Mouse (Mus musculus): Measurements from ENCODE around the gene Slc7a5. TPM values are rescaled to one million over a fixed set of nuclear protein-coding genes. Genes with fewer than 3 reads are reported as not detected.
A peak's percentile ranks its signal among the peaks of the same experiment; 100 is the strongest.

Gene Slc7a5
- 37.3 and 38.1 TPM in 2 replicates for polyA plus RNA-seq (2014; fragmentation: Nextera tagmentation; extraction: Ambion mirVana)

GRCm38 (mm10) chr8:121907587-121908248, at the start of gene Slc7a5:
Gene Slc7a5 (minus strand): TSS chr8:121907694.
- peak within 1 kb of the TSS; percentile 78 for H3K4me3 ChIP-seq (ENCODE audit: low read depth, low read length)
- peak within 1 kb of the TSS; percentile 95 for H3K4me2 ChIP-seq (ENCODE audit: low read depth)
- no peak within 1 kb of the TSS for H3K27ac ChIP-seq (ENCODE audit: low read depth, low read length)
- no peaks in the 10 kb centered on the region for H3K36me3 ChIP-seq (ENCODE audit: control insufficient read depth, insufficient read depth, low read length)
- H3K9me3 ChIP-seq (ENCODE audit: control insufficient read depth, low read length): no peaks in the 10 kb centered on the region
- H3K9ac ChIP-seq (ENCODE audit: low read length): peak within 1 kb of the TSS; percentile 75
- H3K4me1 ChIP-seq (ENCODE audit: control insufficient read depth, insufficient read depth, low read length): peaks cover 13% of the 10 kb centered on the region
- DNase-seq (ENCODE audit: low spot score): peak; percentile 98
- no peaks in the 10 kb centered on the region for H3K27me3 ChIP-seq (ENCODE audit: control insufficient read depth, insufficient read depth, low read length)
- WGBS: 0% methylated on average over 54 of the region's 61 CpGs
- ATAC-seq (ENCODE audit: insufficient read depth, low FRiP score, low TSS enrichment): peak; percentile 87

GRCm38 (mm10) chr8:121955825-121956500, 48.5 kb upstream of the Slc7a5 start:
- DNase-seq (ENCODE audit: low spot score): no peak
- 86% methylated on average over 1 of the region's 1 CpGs for WGBS

GRCm38 (mm10) chr8:121954981-121955555, 47.6 kb upstream of the Slc7a5 start:
- no peak for DNase-seq (ENCODE audit: low spot score)
- H3K4me1 ChIP-seq (ENCODE audit: control insufficient read depth, insufficient read depth, low read length): peaks cover 11% of the 10 kb centered on the region

More at GRCm38 (mm10) chr8:121955825-121956500, 48.5 kb upstream of the Slc7a5 start:
- Histone ChIP-seq H3K36me3 (ENCODE audit: control insufficient read depth, insufficient read depth, low read length) (no peaks in the 10 kb centered on the region), H3K27me3 (ENCODE audit: control insufficient read depth, insufficient read depth, low read length) (no peaks in the 10 kb centered on the region), H3K27ac (ENCODE audit: low read depth, low read length) (no peak overlapping the region), H3K9me3 (ENCODE audit: control insufficient read depth, low read length) (no peaks in the 10 kb centered on the region), H3K9ac (ENCODE audit: low read length) (no peak overlapping the region), H3K4me1 (ENCODE audit: control insufficient read depth, insufficient read depth, low read length) (peaks cover 11% of the 10 kb centered on the region), H3K4me2 (ENCODE audit: low read depth) (no peak overlapping the region), H3K4me3 (ENCODE audit: low read depth, low read length) (no peak overlapping the region)
- no peak for ATAC-seq (ENCODE audit: insufficient read depth, low FRiP score, low TSS enrichment)

GRCm38 (mm10) chr8:121953821-121954545, 46.5 kb upstream of the Slc7a5 start:
- Histone ChIP-seq H3K27me3 (ENCODE audit: control insufficient read depth, insufficient read depth, low read length) (no peaks in the 10 kb centered on the region), H3K9ac (ENCODE audit: low read length) (no peak overlapping the region), H3K4me2 (ENCODE audit: low read depth) (no peak overlapping the region), H3K4me3 (ENCODE audit: low read depth, low read length) (no peak overlapping the region), H3K9me3 (ENCODE audit: control insufficient read depth, low read length) (no peaks in the 10 kb centered on the region), H3K4me1 (ENCODE audit: control insufficient read depth, insufficient read depth, low read length) (peaks cover 15% of the 10 kb centered on the region), H3K36me3 (ENCODE audit: control insufficient read depth, insufficient read depth, low read length) (no peaks in the 10 kb centered on the region), H3K27ac (ENCODE audit: low read depth, low read length) (no peak overlapping the region)
- WGBS: 72% methylated on average over 3 of the region's 3 CpGs
- ATAC-seq (ENCODE audit: insufficient read depth, low FRiP score, low TSS enrichment) (no peak), DNase-seq (ENCODE audit: low spot score) (no peak)

More at GRCm38 (mm10) chr8:121954981-121955555, 47.6 kb upstream of the Slc7a5 start:
- Histone ChIP-seq H3K4me3 (ENCODE audit: low read depth, low read length) (no peak overlapping the region), H3K36me3 (ENCODE audit: control insufficient read depth, insufficient read depth, low read length) (no peaks in the 10 kb centered on the region), H3K27me3 (ENCODE audit: control insufficient read depth, insufficient read depth, low read length) (no peaks in the 10 kb centered on the region), H3K4me2 (ENCODE audit: low read depth) (no peak overlapping the region), H3K9me3 (ENCODE audit: control insufficient read depth, low read length) (no peaks in the 10 kb centered on the region), H3K27ac (ENCODE audit: low read depth, low read length) (no peak overlapping the region), H3K9ac (ENCODE audit: low read length) (no peak overlapping the region)
- WGBS: 81% methylated on average over 10 of the region's 10 CpGs
- no peak for ATAC-seq (ENCODE audit: insufficient read depth, low FRiP score, low TSS enrichment)

- H3K36me3 ChIP-seq (ENCODE audit: control insufficient read depth, insufficient read depth, low read length): no peaks in the 10 kb centered on the region
- WGBS: 86% methylated on average over 7 of the region's 7 CpGs
- no peak overlapping the region for H3K4me3 ChIP-seq (ENCODE audit: low read depth, low read length)
- H3K9me3 ChIP-seq (ENCODE audit: control insufficient read depth, low read length): no peaks in the 10 kb centered on the region
- H3K4me2 ChIP-seq (ENCODE audit: low read depth): no peak overlapping the region
- no peak for ATAC-seq (ENCODE audit: insufficient read depth, low FRiP score, low TSS enrichment)
- DNase-seq (ENCODE audit: low spot score): no peak
- peaks cover 15% of the 10 kb centered on the region for H3K4me1 ChIP-seq (ENCODE audit: control insufficient read depth, insufficient read depth, low read length)
- H3K27me3 ChIP-seq (ENCODE audit: control insufficient read depth, insufficient read depth, low read length): no peaks in the 10 kb centered on the region
- H3K9ac ChIP-seq (ENCODE audit: low read length): no peak overlapping the region
- no peak overlapping the region for H3K27ac ChIP-seq (ENCODE audit: low read depth, low read length)
Measured at GRCm38 (mm10) chr8:121952800-121953199, 45.3 kb upstream of the Slc7a5 start.

GRCm38 (mm10) chr8:121952122-121952521, 44.6 kb upstream of the Slc7a5 start:
- ATAC-seq (ENCODE audit: insufficient read depth, low FRiP score, low TSS enrichment): no peak
- no peak for DNase-seq (ENCODE audit: low spot score)
- H3K9ac ChIP-seq (ENCODE audit: low read length): no peak overlapping the region; the same call in 1 of the 2 replicates
- peak overlapping the region; percentile 89 for H3K4me2 ChIP-seq (ENCODE audit: low read depth)
- no peak overlapping the region for H3K27ac ChIP-seq (ENCODE audit: low read depth, low read length)
- no peaks in the 10 kb centered on the region for H3K27me3 ChIP-seq (ENCODE audit: control insufficient read depth, insufficient read depth, low read length)
- H3K9me3 ChIP-seq (ENCODE audit: control insufficient read depth, low read length): no peaks in the 10 kb centered on the region
- peaks cover 19% of the 10 kb centered on the region for H3K4me1 ChIP-seq (ENCODE audit: control insufficient read depth, insufficient read depth, low read length)
- H3K36me3 ChIP-seq (ENCODE audit: control insufficient read depth, insufficient read depth, low read length): no peaks in the 10 kb centered on the region
- no peak overlapping the region for H3K4me3 ChIP-seq (ENCODE audit: low read depth, low read length)

GRCm38 (mm10) chr8:121951656-121952009, 44.1 kb upstream of the Slc7a5 start:
- ATAC-seq (ENCODE audit: insufficient read depth, low FRiP score, low TSS enrichment): no peak
- Histone ChIP-seq H3K4me2 (ENCODE audit: low read depth) (peak overlapping the region; percentile 89), H3K4me3 (ENCODE audit: low read depth, low read length) (peak overlapping the region; percentile 94), H3K27me3 (ENCODE audit: control insufficient read depth, insufficient read depth, low read length) (no peaks in the 10 kb centered on the region), H3K27ac (ENCODE audit: low read depth, low read length) (no peak overlapping the region), H3K9me3 (ENCODE audit: control insufficient read depth, low read length) (no peaks in the 10 kb centered on the region), H3K9ac (ENCODE audit: low read length) (peak overlapping the region; percentile 98), H3K36me3 (ENCODE audit: control insufficient read depth, insufficient read depth, low read length) (no peaks in the 10 kb centered on the region), H3K4me1 (ENCODE audit: control insufficient read depth, insufficient read depth, low read length) (peaks cover 21% of the 10 kb centered on the region)
- DNase-seq (ENCODE audit: low spot score): no peak
- 40% methylated on average over 7 of the region's 7 CpGs for WGBS

- WGBS: 1% methylated on average over 56 of the region's 97 CpGs
- 0 out of 2 replicates have a peak, but pooled peaks have one; percentile 17 for ATAC-seq (ENCODE audit: insufficient read depth, low FRiP score, low TSS enrichment)
Measured at GRCm38 (mm10) chr8:121950749-121951655, 43.5 kb upstream of the Slc7a5 start.

More at GRCm38 (mm10) chr8:121950749-121951655, 43.5 kb upstream of the Slc7a5 start:
- Histone ChIP-seq H3K4me2 (ENCODE audit: low read depth) (peak overlapping the region; percentile 89), H3K27ac (ENCODE audit: low read depth, low read length) (peak overlapping the region; percentile 95), H3K4me1 (ENCODE audit: control insufficient read depth, insufficient read depth, low read length) (peaks cover 21% of the 10 kb centered on the region), H3K27me3 (ENCODE audit: control insufficient read depth, insufficient read depth, low read length) (no peaks in the 10 kb centered on the region), H3K4me3 (ENCODE audit: low read depth, low read length) (peak overlapping the region; percentile 94), H3K36me3 (ENCODE audit: control insufficient read depth, insufficient read depth, low read length) (no peaks in the 10 kb centered on the region), H3K9ac (ENCODE audit: low read length) (peak overlapping the region; percentile 98), H3K9me3 (ENCODE audit: control insufficient read depth, low read length) (no peaks in the 10 kb centered on the region)
- peak; percentile 49 for DNase-seq (ENCODE audit: low spot score)

Data from neural tube, embryonic 11.5 days (tissue).